Mouse (Mus musculus): ENCODE data around the gene Ocln.

Ocln gene

DNA sequence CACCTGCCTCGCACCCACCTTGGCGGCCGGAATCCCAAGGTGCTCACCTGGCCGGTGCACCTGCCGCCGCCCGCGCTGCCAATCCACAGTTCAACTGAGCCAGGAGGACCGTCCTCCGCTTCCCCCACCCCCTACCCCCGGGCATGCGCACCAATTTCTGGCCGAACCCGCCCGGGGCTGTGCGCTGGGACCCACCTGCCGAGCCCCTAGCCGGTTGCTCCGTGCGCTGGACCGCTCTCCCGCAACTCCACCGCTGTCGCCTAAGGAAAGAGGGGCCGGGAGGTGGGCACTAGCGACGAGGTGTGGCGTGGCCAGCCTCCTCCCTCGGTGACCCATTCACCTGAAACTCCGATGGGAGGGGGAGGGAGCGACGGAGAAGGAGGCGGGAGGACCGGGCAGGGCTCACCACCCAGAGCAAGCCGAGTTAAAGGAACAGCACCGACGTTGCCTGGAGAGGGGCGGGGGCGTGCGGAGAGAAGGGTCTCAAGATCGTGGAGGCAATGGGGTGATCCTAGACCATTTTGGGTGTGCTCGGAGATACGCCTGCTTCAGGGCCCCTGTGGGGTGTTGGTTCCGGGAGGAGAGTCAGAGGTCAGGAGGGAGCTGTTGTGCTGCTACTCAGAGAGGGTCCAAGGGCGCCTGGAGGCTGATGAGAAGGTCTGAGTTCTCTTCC lies at the start of gene Ocln:
Ocln (minus strand) TSS at position 350 of the 673 bp plus-strand sequence.
- peak; percentile 13 for DNase-seq (ENCODE audit: low read depth)

DNA sequence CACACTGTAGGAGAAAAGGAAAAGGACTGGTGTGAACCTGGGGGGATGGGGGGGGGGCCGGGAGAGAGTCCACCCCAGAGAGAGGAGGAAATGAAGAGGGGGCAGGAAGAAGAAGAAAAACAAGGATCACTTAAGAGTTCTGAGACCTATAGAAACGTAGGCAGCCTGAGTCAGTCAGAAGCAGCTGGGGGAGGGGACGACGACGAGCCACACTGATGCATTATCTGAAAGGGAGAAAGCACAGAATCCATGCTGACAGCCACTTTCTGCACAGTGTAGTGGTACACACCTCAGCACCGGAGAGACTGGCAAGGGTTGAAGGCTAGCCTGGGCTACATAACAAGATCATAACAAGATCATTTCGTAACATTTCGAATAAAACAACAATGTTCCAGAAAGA lies 48.5 kb upstream of the Ocln start:
- no peak for DNase-seq (ENCODE audit: low read depth)

DNA sequence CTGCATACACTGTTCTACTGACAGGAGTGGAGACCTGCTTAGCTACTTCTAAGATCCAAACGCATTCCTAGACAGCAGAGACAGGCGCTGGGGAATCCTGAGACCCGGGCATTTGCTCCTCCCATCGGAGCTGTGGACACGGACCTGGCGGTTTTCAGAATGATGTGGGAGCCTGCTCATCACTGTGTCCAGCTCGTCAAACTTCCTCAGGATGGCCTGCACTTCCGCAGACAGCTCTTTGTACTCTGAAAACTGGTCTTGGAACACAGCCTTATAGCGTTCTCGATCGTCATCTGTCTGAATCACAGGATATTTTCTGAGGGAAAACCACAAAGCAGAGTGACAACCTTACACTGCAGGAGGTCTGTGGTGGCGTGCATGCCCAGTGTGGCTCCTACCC lies 47.8 kb upstream of the Ocln start:
- DNase-seq (ENCODE audit: low read depth) = no peak

DNA sequence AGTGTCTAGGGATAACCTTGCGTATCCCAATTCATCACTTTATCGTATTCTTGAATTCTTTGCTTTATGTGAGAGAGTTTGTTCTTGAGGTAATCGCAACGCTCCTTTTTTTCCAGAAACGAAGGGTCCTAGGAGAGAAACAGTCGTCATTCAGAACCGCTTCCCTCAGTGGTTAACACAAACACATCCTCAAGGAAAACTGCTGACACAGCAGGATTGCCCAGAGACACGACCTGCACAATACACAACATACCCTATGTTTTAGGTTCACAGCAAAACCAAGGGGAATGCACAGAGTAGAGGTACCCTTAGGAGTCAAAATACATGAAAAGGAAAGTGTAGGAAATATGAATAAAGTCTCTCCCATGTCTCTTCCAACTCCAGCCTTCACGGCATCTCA lies 44.8 kb upstream of the Ocln start:
- no peak for DNase-seq (ENCODE audit: low read depth)

DNA sequence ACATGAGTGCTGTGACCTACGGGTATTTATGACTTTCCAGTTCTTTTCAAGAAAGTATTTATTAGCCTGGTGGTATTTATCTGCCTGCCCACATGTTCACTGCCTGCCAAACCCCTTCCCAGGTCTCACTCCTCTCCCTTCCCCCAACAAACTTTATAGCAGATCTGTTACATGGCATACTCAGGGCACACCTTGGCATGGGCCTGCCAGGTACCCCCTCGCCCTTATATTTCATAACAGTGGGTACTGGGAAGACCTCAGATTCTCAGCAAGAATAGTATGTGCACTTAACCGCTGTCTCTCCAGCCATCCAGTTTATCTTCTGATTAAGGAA lies 43.0 kb upstream of the Ocln start:
- DNase-seq (ENCODE audit: low read depth) = no peak

DNA sequence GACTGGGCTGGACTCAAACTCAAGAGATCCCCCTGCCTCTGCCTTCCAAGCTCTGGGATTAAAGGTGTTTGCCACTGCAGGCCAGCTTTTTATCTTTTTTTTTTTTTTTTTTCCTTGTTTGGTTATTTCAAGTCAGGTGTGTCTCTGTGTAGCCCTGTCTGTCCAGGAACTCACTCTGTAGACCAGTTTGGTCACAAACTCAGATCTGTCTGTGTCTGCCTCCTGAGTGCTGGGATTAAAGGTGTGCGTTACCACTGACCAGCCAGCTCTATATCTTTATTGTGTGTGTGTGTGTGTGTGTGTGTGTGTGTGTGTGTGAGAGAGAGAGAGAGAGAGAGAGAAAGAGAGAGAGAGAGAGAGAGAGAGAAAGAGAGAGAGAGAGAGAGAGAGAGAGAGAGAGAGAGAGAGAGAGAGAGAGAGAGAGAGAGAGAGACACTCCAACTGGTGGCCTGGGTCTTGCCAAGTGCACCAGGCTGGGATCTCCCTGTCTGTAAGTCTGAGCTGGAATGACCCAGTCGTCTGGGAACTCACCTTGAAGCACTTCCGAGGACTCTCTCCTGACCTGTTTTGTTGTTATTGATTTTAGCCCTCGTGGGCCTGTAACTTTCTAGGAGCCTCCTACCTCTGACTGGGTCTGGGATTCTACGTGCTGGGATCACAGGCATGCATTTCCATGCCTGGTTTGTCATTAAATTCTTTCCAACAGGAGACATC lies 42.5 kb upstream of the Ocln start:
- DNase-seq (ENCODE audit: low read depth) = no peak

DNA sequence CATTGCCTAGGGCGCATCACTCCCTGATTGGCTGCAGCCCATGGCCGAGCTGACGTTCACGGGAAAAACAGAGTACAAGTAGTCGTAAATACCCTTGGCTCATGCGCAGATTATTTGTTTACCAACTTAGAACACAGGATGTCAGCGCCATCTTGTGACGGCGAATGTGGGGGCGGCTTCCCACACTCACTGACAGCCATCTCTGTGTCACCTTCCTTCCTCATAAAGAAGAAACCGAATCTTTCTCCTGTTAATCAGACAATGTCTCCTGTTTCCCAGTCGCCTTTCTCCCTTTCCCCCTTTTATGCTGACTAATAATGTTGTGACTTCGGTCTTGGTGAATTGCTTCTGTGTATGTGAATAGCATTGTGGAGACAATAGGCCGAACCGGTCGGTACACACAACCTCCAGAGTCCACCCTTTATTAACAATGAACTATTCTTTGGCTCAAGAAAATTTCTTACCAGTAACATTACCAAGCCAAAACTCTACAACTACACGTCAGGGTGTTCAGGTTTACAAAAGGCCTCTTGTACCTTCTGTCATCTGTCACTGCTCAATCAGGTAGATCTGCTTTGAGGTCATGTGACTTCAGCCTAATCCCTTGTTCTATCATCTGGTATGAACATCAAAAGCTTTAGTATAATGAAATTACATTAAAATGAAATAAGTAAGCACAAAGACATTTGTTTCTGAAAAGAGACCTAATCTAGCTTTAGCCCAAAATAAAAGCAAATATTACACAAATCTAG lies 41.7 kb upstream of the Ocln start:
- DNase-seq (ENCODE audit: low read depth) = peak; percentile 87

DNA sequence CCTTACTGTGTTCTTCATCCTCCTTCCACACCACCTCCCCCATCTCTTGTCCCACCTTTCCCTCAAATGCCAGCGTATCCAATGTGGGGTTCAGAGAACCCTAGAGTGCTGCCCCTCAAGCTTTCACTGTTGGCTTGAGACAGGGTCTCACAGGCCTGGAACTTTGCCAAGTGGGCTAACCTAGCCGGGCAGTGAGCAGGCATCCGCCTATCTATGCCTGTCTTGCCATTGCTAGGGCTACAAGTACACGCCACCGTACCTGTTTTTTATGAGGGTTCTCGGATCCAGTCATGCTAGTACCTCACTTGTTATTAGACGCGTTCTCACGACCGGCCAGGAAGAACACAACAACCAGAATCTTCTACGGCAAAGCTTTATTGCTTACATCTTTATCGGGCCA lies 36.1 kb upstream of the Ocln start:
- DNase-seq (ENCODE audit: low read depth) = peak; percentile 54

DNA sequence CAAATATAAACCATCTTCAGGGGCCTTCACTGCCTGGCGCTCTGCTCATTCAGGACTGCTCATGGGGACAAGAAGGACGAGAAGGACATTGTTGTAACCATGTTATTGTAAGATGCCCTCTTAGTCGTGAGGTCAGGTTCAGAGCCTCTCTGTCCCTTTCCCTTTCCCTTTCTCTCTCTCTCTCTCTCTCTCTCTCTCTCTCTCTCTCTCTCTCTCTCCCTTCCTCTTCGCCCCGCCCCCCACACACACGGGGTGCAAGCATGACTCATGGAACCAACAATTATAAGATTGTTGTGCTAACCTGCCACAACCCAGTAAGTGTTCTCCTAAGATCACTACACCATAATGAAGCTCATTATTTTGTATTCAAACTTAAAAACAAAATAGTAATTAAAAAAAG lies 29.6 kb upstream of the Ocln start:
- DNase-seq (ENCODE audit: low read depth) = no peak

DNA sequence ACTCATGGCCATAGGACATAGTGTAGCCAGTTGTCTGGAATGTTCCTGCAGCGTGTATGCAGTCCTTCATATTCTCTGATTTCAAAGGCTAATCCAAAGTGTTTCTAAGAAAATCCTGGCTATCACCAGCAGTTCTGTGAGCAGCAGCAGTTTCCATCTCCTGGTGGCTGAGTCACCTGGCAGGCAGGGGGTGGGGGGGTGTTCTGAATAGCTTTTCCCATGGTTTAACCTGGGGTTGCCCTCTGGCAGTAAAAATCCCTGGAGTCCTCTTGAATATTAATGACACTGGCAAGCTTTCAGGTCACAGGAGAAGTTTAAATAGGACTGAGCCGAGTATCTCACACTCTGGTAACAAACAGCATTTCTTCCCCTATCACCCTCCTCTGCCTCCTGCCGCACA lies 29.2 kb upstream of the Ocln start:
- DNase-seq (ENCODE audit: low read depth) = no peak

DNA sequence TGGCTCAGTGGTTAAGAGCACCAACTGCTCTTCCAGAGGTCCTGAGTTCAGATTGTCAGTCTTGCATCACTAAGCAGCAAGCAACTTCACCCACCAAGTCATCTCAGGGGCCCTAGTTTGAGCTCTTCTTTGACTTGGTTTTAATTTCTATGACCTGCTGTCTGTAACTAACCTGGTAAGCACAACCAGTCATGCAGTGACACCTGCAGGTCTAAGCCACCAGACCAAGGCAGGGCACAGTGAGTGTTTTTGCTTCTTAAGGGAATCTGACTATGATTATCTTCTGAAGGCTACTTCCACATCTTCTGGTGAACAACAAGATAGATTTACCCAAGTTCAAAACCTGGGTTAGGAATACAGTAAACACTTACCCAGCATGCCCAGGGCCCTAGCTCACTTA lies 27.4 kb upstream of the Ocln start:
- DNase-seq (ENCODE audit: low read depth) = no peak

DNA sequence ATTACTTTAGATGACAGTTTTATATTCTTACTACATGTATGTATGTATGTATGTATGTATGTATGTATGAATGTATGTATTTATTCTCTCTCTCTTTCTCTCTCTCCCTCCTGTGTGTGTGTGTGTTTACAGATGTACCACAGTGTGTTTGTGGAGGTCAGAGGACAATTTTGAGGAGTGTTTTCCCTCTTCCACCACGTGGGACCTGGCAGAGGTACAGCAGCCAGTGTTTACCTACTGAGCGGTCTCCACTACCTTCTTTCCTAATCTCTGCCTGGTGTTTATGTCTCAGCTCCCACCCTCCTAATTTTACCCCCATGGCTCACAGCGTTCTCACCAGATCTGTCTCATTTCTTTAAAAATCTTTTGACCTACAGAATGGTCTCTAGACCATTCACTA lies 26.7 kb upstream of the Ocln start:
- no peak for DNase-seq (ENCODE audit: low read depth)

DNA sequence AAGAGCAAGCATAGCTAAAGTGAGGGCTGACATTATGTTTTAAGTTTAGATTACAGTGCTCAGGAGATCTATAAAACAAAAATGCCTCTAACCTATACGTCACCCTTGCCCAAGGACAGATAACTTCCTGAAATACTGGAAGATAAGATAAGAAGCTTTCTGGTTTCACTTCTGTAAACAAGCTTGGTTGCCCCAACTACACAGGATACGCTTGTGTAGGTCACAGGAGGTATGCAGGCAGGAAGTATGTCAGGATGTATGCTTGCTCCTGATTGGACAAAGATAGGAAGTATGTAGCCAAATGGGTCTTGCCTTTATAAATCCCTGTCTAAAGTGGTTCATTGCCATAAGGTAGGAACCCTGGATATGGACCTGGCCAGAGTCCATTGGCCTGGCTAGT lies 23.4 kb upstream of the Ocln start:
- peak; percentile 64 for DNase-seq (ENCODE audit: low read depth)

DNA sequence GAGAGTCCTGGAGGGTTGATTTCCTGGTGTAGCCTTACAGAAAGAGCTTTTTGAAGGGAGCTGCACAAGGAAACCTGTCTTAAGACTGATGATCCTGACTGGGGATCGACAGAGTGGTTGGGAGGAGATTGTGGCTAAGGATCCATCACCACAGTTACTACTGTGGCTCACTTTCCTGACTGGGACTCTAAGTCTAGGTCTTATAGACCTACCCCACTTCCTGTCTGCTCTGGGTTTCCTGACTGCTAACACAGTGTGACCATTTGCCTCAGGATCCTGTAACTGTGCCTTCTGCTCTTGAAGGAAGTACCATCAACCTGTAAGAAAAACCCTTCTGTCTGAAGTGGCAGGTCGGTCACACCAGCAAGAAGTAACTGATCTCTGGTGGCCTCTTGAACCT lies 18.2 kb upstream of the Ocln start:
- no peak for DNase-seq (ENCODE audit: low read depth)

DNA sequence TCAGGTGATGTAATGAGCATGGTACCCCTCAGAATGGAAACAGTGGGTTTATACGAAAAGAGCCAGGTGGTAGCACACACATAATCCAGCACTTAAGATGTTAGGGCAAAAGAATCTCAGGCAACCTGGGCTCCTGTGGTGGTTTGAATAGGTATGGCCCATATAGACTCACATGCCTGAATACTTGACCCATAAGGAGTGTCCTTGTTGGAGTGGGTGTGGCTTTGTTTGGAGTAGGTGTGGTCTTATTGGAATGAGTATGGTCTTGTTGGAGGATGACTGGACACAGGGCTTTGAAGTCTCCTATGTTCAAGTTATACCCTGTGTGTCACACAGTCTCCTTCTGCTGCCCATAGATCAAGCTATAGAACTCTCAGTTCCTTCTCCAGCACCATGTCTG lies 15.8 kb upstream of the Ocln start:
- DNase-seq (ENCODE audit: low read depth) = no peak

DNA sequence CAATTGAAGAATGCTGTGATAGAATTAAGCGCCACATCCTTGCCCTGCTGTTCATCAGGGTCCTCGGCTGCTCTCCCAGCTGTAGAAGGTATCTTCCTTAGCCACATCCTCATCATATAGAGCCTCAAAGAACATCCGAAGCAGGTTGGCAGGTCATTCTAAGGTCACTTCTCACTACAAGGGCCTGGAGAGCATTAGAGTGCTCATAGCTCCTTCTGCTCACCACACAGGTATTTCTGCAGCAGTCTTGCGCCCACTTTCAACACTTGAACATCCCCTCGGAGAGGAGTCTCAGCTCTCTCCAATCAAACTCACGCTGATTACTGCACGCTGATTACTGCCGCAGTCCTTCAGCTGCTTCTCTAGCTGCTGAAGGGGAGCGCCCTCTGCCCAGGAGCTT lies 6.9 kb upstream of the Ocln start:
- DNase-seq (ENCODE audit: low read depth) = no peak

DNA sequence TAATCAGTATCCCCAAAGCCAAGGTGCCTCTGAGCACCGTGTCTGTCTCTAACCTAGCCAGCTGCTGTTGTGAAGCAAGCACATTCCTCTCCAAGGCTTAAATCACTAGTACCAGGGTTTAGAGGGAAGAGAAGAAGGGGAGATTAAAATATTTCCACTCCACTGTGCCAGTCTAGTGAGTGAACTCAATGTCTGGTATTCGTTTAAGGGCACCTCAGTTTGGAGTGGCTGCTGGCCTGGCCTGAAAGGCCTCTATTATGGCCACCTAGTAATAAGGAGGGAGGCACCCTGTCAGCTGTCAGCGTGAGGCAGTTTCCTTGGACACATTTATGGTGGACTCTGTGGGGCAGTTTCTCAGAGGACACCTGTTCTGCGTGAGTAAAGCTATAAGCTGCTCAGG lies 4.5 kb upstream of the Ocln start:
- DNase-seq (ENCODE audit: low read depth) = no peak

DNA sequence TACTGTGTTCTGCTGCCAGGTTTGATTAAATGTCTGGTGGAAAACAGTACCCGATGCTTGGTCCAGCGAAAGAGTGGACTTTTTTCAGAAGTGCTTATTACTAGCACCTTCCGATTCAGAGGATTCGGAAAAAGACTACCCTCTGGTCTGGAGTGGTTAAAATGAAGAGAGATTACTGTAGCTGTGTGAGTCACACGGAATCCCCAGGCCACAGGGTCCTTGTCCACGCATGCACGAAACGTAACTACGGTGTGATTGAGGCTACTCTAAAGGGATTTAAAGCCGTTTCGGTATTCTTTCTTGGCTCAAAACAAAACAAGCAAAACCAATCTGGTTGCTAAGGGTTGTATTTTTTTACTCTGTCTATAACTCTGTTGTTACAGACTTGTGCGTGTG lies 522 bp upstream of the Ocln start:
- peak; percentile 16 for DNase-seq (ENCODE audit: low read depth)

DNA sequence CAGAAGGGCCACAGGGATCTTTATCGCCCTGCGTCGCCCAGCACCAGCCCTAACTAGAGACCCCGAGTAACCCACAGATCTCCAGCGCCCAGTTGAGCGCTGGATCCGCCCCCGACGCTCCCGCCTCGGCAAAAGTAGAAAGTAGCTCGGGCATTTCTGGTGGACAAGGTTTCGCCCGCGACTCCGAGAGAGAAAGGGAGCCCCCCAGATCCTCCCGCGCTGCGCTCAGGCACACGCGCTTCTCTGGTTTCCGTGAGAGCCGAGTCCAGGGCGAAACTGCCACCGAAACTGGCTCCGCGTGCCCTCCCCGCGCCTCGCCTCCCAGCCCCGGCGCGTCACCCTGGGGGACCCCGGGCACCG lies 529 bp downstream of the Ocln start:
- peak; percentile 9 for DNase-seq (ENCODE audit: low read depth)

DNA sequence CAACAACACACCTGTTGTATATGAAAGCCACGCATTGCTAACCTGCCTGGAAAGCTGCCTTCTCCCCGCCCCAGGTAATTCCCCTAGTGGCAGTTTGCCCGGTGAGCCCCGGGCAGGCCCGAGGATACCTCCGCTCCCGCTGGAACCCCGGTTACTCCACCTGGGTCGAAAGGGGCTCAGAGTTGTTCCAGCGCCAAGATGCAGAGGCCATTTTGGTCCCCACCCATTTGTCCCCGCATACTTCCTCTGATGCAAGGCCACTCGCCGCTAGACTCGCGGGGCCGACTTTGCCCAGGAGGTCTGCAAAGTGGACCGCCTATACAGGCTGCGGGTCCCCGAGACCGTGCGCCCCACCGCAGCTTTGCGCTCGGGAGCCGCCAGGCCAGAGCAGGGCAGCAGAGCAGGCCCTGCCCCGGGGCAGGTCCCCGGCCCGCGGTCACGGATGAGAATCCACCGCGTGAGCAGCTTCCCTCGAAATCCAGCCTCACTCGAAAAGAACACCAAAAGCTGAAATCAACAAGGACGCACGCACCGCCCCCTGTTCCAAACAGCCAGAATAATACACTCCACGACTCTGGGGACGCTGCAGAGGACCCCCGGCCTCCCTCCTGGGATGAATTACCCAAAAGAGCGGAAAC lies 1.0 kb downstream of the Ocln start:
- peak; percentile 9 for DNase-seq (ENCODE audit: low read depth)

DNA sequence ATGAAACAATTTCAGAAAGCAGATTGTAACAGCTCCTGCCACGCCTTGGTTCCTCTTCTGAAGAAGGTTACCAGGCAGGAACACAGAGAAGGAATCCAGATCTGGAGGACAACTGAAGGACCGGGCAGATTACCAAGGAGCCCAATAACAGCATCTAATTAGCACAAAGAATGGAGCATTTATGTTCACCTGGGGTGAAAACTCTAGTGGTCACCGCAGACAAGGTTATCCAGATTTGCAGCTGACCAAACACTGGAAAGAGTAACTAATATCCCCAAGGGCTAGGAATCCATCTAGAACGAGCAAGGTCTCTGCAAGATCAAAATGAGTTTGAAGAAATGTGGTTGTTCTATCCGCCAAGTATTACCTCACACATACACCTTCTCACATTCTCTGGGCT lies 5.2 kb downstream of the Ocln start:
- no peak for DNase-seq (ENCODE audit: low read depth)

DNA sequence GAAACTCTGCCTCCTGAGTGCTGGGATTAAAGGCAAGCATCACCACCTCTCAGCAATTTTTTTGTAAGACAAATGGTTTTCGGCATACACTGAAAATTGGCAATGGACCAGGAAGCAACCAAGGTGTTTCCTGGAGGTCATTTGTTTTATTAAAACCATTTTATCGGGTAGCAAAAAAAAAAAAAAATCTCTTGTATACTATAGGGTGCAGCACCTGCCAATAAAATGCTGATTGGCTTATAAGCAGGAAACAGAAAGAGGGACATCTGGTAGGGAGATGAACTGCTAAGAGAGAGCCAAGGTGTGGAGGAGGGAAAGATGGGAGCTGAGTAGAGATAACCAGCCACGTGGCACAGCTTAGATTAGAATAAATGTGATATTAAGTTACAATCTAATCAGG lies 7.0 kb downstream of the Ocln start:
- DNase-seq (ENCODE audit: low read depth) = no peak

DNA sequence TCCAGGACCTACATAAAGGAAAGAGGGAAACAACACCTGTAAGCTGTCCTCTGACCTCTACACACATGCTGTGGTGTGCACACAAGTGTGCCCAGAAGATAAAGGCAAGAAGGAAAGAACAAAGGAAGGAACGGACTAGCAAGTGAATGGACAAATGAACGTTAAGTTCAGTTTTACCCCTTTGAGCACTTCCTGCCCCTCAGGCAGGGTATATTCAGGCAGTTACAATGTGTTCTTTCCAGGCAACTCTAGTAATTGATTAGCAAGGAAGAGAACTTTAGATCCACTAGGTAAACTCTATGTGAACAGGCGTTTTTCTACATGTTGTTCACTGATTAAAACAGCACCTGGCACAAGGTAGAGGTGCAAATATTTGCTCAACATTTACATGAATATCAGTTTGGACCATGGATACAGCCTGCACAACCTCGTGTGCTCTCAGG lies 8.3 kb downstream of the Ocln start:
- DNase-seq (ENCODE audit: low read depth) = no peak
